Mouse (Mus musculus) forebrain, postnatal 0 days (tissue): ENCODE measurements at regions not wholly inside any gene's neighbourhood (a gene's known extent, or its start where the extent isn't known, plus 50 kb on each side); places are given as distances from the start of the nearest gene placed in this dataset.
A peak's percentile ranks its signal among the peaks of the same experiment; 100 is the strongest.

ENCODE experiments used
- ATAC-seq: fragments of 200-750 bp; cut with Nextera tagmentation; 2 replicates; pipeline ENCODE4 v1.8.0; 2017; ENCODE audit warnings: mild to moderate bottlenecking, moderate library complexity
- DNase-seq: peaks from one replicate; pipeline ENCODE4 v3.0.0-alpha.2; 2015
- H3K27ac ChIP-seq: fragments of 300-500 bp; sonication (generic); 2 replicates; pipeline ENCODE4 v1.5.1; 2014; ENCODE audit warnings: low read depth, mild to moderate bottlenecking, antibody characterized with exemption, low read length, moderate library complexity, mixed read lengths
- H3K27me3 ChIP-seq: fragments of 300-500 bp; sonication (generic); 2 replicates; pipeline ENCODE4 v1.6.1; 2014; ENCODE audit warnings: mild to moderate bottlenecking, low read length, mixed read lengths; ENCODE audit not compliant: insufficient read depth
- H3K36me3 ChIP-seq: fragments of 300-500 bp; sonication (generic); 2 replicates; pipeline ENCODE4 v1.6.1; 2014; ENCODE audit warnings: mild to moderate bottlenecking, moderate library complexity; ENCODE audit not compliant: insufficient read depth
- H3K4me1 ChIP-seq: fragments of 300-500 bp; sonication (generic); 2 replicates; pipeline ENCODE4 v1.6.1; 2014; ENCODE audit warnings: antibody characterized with exemption; ENCODE audit not compliant: insufficient read depth
- H3K4me2 ChIP-seq: fragments of 300-500 bp; sonication (generic); 2 replicates; pipeline ENCODE4 v1.6.1; 2014; ENCODE audit warnings: low read depth, mild to moderate bottlenecking, moderate library complexity
- H3K4me3 ChIP-seq: fragments of 300-500 bp; sonication (generic); 2 replicates; pipeline ENCODE4 v1.5.1; 2014; ENCODE audit warnings: low read depth, low read length, mixed read lengths
- H3K9ac ChIP-seq: fragments of 300-500 bp; sonication (generic); 2 replicates; pipeline ENCODE4 v1.6.1; 2014; ENCODE audit warnings: mild to moderate bottlenecking
- H3K9me3 ChIP-seq: fragments of 300-500 bp; sonication (generic); 2 replicates; pipeline ENCODE4 v1.6.1; 2016; ENCODE audit warnings: low read length
- CTCF ChIP-seq: sonication (generic); IDR thresholded peaks from 2 replicates; pipeline ENCODE4 v1.5.1; 2016; ENCODE audit warnings: antibody characterized with exemption, control low read depth, low read depth
- WGBS: fragments of 180-500 bp; shearing (Covaris S2); extraction: QIAGEN DNeasy Blood & Tissue Kit; methylation state at CpG from one replicate; pipeline ENCODE4 v1.1.7; 2014; 5-methylcytosine and 5-hydroxymethylcytosine counted together

DNA sequence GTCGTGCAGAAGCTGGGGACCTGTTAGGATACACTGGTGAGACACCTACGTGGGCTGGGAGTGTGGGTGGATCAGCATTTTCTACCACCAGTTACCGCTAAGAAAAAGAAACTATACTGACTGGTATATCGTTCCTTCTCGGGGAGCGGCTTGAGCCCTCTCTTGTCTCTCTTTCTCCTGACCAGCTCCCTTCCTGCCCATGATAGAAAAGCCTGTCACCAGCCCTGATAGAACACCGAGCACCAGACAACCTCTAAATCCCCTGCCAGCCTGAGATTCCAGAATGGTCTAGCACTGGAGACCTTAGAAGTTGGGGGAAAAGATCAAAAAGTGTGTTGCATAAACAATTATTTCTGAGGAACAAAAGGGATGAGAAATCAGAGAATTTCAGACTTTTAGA lies 76.3 kb upstream of the Kcnd3 start:
- Histone ChIP-seq H3K4me2 (no peak overlapping the region), H3K4me1 (no peaks in the 10 kb centered on the region), H3K27me3 (no peaks in the 10 kb centered on the region), H3K9ac (no peak overlapping the region), H3K27ac (no peak overlapping the region), H3K9me3 (no peaks in the 10 kb centered on the region), H3K4me3 (no peak overlapping the region), H3K36me3 (no peaks in the 10 kb centered on the region)
- no peak for TF ChIP-seq CTCF
- WGBS, result 85% methylated on average over 7 of the region's 7 CpGs
- ATAC-seq (no peak), DNase-seq (no peak)

DNA sequence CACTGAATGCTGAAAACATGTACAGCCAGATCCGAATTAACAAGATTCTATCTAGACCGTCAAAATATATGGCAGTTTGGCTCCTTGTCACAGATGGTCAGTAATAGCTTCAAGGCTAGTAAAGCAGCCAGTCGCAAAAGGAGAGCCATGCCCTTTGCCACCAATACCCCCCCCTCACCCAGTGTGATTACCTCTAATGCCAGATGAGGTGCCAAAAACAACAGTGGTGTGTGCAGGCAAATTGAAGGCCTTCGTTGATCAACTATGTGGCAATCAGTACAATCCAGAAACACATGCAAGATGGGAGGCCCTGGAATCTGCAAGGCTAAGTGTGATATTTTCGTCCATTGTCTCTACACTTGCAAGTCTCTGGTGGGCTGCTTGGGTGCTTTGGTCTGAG lies 75.8 kb upstream of the Kcnd3 start:
- TF ChIP-seq CTCF, result no peak
- DNase-seq (no peak), ATAC-seq (no peak)
- H3K27me3 ChIP-seq, result no peaks in the 10 kb centered on the region
- H3K27ac ChIP-seq, result no peak overlapping the region
- H3K4me1 ChIP-seq, result no peaks in the 10 kb centered on the region
- H3K36me3 ChIP-seq, result no peaks in the 10 kb centered on the region
- no peaks in the 10 kb centered on the region for H3K9me3 ChIP-seq
- no peak overlapping the region for H3K4me2 ChIP-seq
- no peak overlapping the region for H3K9ac ChIP-seq
- 78% methylated on average over 5 of the region's 5 CpGs for WGBS
- no peak overlapping the region for H3K4me3 ChIP-seq

DNA sequence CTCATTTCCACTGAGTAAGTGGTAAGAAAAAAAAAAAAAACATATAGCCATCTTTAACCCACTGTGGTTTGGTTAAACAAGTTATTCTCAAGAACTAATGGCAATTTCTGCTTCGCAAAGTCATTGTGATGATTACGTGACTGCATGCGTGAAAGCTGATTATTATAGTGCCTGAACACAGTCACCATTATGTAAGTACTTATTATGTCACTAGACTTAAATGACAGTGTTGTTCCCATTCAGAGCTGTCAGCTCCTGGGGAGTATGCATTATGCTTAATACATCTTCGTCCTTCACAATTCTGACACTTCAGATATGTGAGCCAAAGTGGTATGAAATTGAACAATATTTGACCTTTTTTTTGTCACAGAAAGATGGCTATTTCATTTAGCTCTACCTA lies 71.3 kb upstream of the Kcnd3 start:
- 60% methylated on average over 4 of the region's 4 CpGs for WGBS
- Histone ChIP-seq H3K4me2 (no peak overlapping the region), H3K9me3 (no peaks in the 10 kb centered on the region), H3K4me1 (no peaks in the 10 kb centered on the region), H3K27me3 (no peaks in the 10 kb centered on the region), H3K9ac (no peak overlapping the region), H3K27ac (no peak overlapping the region), H3K36me3 (no peaks in the 10 kb centered on the region), H3K4me3 (no peak overlapping the region)
- TF ChIP-seq CTCF, result no peak
- DNase-seq, result no peak
- ATAC-seq, result peak; percentile 25; the same call in 1 of the 2 replicates

DNA sequence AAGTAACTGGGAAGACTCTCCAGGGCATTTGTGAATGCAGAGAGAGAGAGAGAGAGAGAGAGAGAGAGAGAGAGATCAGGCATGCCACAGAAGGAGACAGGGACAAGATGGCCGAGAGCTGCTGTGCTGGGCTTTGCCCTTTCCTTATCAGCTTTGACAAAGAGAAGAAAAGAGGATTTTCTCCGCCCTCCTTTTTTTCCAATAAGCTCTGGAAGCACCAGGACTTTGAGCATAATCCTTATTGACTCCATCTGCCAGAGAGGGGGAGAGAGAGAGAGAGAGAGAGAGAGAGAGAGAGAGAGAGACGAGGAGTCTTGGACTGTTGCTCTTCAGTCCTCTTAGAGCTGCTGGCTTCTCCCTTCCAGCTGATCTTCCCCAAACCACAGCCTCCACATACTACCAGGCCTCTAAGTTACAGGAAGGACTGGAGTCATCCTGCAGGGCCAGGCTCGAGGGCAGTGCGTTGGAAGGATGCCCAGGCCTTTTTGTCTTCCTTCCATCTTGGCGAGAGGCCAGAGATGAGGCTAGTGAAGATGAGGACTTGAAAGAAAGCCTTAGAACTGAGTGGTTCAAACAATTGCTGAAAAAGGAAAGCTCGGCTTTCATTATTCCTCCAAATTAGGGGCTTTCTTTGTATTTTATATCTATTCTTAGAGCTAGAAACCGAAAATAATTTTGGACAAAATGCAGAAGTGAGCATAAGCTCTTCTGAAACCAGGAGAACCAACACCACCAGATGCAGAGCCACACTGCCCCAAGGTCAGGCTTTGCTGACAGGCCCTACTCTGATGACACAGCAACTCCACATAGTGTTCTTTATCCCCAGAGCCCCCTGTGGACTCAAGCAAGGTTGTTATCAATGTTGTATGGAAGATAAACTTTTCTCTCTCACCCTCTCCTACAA lies 59.3 kb upstream of the Kcnd3 start:
- Histone ChIP-seq H3K27ac (no peak overlapping the region), H3K9ac (no peak overlapping the region), H3K4me3 (no peak overlapping the region), H3K27me3 (no peaks in the 10 kb centered on the region), H3K4me1 (no peaks in the 10 kb centered on the region), H3K4me2 (no peak overlapping the region), H3K9me3 (no peaks in the 10 kb centered on the region), H3K36me3 (no peaks in the 10 kb centered on the region)
- no peak for TF ChIP-seq CTCF
- ATAC-seq (no peak), DNase-seq (peak; percentile 56)
- 24% methylated on average over 8 of the region's 8 CpGs for WGBS
